Mouse (Mus musculus): ENCODE measurements at regions not wholly inside any gene's neighbourhood (a gene's known extent, or its start where the extent isn't known, plus 50 kb on each side); places are given as distances from the start of the nearest gene placed in this dataset.

DNA sequence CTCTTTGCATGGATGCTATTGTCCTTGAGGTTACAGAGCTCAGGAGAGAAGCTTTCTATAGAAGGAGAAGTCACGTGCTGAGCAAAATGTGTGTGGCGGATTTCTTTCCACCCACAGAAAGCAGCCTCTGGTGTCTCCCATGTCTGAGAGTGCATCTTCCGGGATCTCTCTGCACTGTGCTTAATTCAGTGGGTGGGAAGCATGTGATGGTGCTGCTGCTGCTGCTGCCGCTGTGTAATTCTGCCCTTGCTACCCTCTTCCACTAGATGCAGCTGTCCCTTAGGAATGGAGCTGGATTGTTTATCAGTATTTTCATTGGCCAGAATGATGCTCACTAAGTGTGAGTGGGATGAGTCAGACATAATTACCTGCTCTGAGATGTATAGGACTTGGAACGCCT lies 416.2 kb upstream of the 4930412O13Rik start:
- Histone ChIP-seq H3K9me3 (ENCODE audit: control insufficient read depth, low read depth, low read length) (no peaks in the 10 kb centered on the region), H3K27me3 (ENCODE audit: control insufficient read depth, insufficient read depth, low read length) (no peaks in the 10 kb centered on the region), H3K9ac (replicated peaks; ENCODE audit: low read depth, low read length) (no peak overlapping the region), H3K4me1 (ENCODE audit: control insufficient read depth, insufficient read depth, low read length) (no peaks in the 10 kb centered on the region), H3K27ac (ENCODE audit: low read length) (no peak overlapping the region), H3K36me3 (ENCODE audit: control insufficient read depth, insufficient read depth, low read length) (no peaks in the 10 kb centered on the region), H3K4me3 (ENCODE audit: low read depth, low read length) (no peak overlapping the region), H3K4me2 (replicated peaks; ENCODE audit: low read depth, low read length) (no peak overlapping the region)
- 0 out of 2 replicates have a peak, but pooled peaks have one; percentile 10 for ATAC-seq (ENCODE audit: insufficient number of reproducible peaks, insufficient read depth, low FRiP score, low read depth)
- 43% methylated on average over 5 of the region's 5 CpGs for WGBS

DNA sequence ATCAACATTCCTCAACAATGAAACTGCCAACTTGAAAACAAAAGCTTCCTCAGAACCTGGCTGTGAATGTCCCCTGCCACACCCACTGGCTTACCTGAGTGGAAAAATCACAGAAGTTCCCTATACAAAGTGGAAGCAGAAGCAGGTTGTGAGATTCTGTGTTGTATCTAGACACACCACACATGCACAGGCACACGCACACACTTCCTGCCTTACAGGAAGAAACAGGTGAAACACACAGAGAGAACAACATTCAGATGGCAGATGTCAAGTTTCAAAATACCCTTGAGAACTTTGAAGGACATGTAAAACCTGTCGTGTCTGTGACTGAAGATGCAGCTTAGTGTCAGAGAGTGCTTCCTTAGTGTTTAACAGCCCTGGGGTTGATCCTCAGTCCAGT lies 413.5 kb upstream of the 4930412O13Rik start:
- no peak for ATAC-seq (ENCODE audit: insufficient number of reproducible peaks, insufficient read depth, low FRiP score, low read depth)
- WGBS: 80% methylated on average over 2 of the region's 2 CpGs
- Histone ChIP-seq H3K27ac (ENCODE audit: low read length) (no peak overlapping the region), H3K27me3 (ENCODE audit: control insufficient read depth, insufficient read depth, low read length) (no peaks in the 10 kb centered on the region), H3K36me3 (ENCODE audit: control insufficient read depth, insufficient read depth, low read length) (no peaks in the 10 kb centered on the region), H3K4me1 (ENCODE audit: control insufficient read depth, insufficient read depth, low read length) (no peaks in the 10 kb centered on the region), H3K9me3 (ENCODE audit: control insufficient read depth, low read depth, low read length) (no peaks in the 10 kb centered on the region), H3K9ac (replicated peaks; ENCODE audit: low read depth, low read length) (no peak overlapping the region), H3K4me2 (replicated peaks; ENCODE audit: low read depth, low read length) (no peak overlapping the region), H3K4me3 (ENCODE audit: low read depth, low read length) (no peak overlapping the region)

DNA sequence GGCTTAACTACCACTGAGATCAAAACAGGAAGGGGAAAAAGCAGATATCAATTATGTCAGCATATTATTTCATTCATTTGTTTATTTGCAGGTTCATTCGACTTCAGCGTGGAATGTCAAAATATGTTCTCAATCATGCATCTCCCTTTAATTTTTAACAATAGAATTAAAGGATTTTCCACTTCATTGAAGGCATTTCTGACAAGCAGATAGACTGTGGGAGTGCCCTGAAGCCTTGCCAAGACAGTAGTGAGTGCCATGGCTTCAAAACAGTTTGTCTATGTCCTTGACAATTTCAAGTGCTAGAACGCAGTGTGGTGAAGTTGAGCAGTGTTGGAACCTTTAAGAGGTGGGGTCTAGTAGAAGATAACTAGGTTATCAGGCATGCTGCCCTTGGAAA lies 412.4 kb upstream of the 4930412O13Rik start:
- H3K36me3 ChIP-seq (ENCODE audit: control insufficient read depth, insufficient read depth, low read length): no peaks in the 10 kb centered on the region

DNA sequence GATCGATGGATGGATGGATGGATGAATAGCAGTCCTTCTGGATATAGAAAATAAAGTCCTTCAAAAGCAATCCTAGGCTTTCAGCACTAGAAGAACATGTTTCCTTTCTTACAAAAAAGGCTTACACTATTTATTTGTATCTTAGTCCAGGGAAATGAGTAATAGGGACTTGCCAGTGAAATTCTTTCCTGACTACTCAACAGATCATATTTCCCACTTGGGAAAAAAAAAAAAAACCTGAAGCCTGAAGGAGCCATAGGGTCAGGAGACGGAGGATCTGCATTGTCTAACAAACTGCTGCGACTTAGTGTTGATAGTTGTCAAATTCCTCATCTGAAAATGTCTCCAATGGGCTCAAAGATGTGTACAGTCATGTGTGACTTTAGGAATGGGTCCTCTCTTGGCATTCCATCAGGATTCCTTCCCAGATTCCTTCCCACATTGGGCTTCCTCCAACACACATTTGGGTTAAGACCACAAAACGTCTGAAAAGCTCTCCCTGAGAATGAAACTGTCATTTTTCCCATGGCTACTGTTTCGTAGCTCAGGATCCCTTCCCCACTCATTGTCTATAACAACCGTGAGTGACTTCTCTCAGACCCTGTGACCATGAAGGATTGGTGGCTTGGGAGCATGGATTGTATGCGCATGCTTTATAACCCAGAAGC lies 399.2 kb upstream of the 4930412O13Rik start:
- no peaks in the 10 kb centered on the region for H3K27me3 ChIP-seq (ENCODE audit: control insufficient read depth, insufficient read depth, low read length)
- no peak overlapping the region for H3K9ac ChIP-seq (replicated peaks; ENCODE audit: low read depth, low read length)
- H3K4me1 ChIP-seq (ENCODE audit: control insufficient read depth, insufficient read depth, low read length): no peaks in the 10 kb centered on the region
- H3K36me3 ChIP-seq (ENCODE audit: control insufficient read depth, insufficient read depth, low read length): no peaks in the 10 kb centered on the region
- 65% methylated on average over 7 of the region's 7 CpGs for WGBS
- no peak overlapping the region for H3K27ac ChIP-seq (ENCODE audit: low read length)
- ATAC-seq (ENCODE audit: insufficient number of reproducible peaks, insufficient read depth, low FRiP score, low read depth): no peak
- no peak overlapping the region for H3K4me3 ChIP-seq (ENCODE audit: low read depth, low read length)
- H3K4me2 ChIP-seq (replicated peaks; ENCODE audit: low read depth, low read length): no peak overlapping the region
- H3K9me3 ChIP-seq (ENCODE audit: control insufficient read depth, low read depth, low read length): no peaks in the 10 kb centered on the region

More for the DNA sequence above, 412.4 kb upstream of the 4930412O13Rik start:
- 62% methylated on average over 3 of the region's 3 CpGs for WGBS
- no peak for ATAC-seq (ENCODE audit: insufficient number of reproducible peaks, insufficient read depth, low FRiP score, low read depth)
- Histone ChIP-seq H3K27ac (ENCODE audit: low read length) (no peak overlapping the region), H3K4me1 (ENCODE audit: control insufficient read depth, insufficient read depth, low read length) (no peaks in the 10 kb centered on the region), H3K27me3 (ENCODE audit: control insufficient read depth, insufficient read depth, low read length) (no peaks in the 10 kb centered on the region), H3K4me2 (replicated peaks; ENCODE audit: low read depth, low read length) (no peak overlapping the region), H3K4me3 (ENCODE audit: low read depth, low read length) (no peak overlapping the region), H3K9me3 (ENCODE audit: control insufficient read depth, low read depth, low read length) (no peaks in the 10 kb centered on the region), H3K9ac (replicated peaks; ENCODE audit: low read depth, low read length) (no peak overlapping the region)

DNA sequence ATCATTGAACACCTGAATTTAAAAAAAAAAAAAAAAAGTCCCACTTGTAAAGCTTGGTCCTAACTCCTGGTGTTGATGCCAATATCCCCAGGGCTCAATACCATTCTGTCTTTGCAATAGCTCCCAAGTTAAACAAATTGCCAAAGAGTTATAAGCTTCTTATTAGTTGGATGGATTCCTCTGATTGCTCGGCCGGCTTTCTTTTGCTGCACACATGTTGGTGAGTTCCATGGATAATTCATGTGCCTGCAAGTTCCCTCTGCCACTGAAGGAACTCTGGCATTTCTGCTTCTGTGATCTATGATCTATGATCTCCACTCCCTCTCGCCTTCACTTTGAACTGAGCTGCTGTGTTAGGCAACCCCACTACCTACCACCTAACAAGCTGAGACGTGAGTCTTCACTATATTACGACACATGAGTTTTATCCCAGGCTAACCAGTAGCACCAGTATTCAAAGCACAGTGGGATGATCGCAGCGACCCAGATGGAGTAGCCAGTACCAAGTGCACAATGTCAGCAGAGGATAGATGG lies 393.6 kb upstream of the 4930412O13Rik start:
- H3K4me1 ChIP-seq (ENCODE audit: control insufficient read depth, insufficient read depth, low read length): no peaks in the 10 kb centered on the region
- no peaks in the 10 kb centered on the region for H3K9me3 ChIP-seq (ENCODE audit: control insufficient read depth, low read depth, low read length)
- no peak overlapping the region for H3K9ac ChIP-seq (replicated peaks; ENCODE audit: low read depth, low read length)
- no peaks in the 10 kb centered on the region for H3K27me3 ChIP-seq (ENCODE audit: control insufficient read depth, insufficient read depth, low read length)
- H3K4me3 ChIP-seq (ENCODE audit: low read depth, low read length): no peak overlapping the region
- no peak overlapping the region for H3K4me2 ChIP-seq (replicated peaks; ENCODE audit: low read depth, low read length)
- H3K27ac ChIP-seq (ENCODE audit: low read length): no peak overlapping the region
- no peak for ATAC-seq (ENCODE audit: insufficient number of reproducible peaks, insufficient read depth, low FRiP score, low read depth)
- H3K36me3 ChIP-seq (ENCODE audit: control insufficient read depth, insufficient read depth, low read length): no peaks in the 10 kb centered on the region
- WGBS: 73% methylated on average over 7 of the region's 7 CpGs

DNA sequence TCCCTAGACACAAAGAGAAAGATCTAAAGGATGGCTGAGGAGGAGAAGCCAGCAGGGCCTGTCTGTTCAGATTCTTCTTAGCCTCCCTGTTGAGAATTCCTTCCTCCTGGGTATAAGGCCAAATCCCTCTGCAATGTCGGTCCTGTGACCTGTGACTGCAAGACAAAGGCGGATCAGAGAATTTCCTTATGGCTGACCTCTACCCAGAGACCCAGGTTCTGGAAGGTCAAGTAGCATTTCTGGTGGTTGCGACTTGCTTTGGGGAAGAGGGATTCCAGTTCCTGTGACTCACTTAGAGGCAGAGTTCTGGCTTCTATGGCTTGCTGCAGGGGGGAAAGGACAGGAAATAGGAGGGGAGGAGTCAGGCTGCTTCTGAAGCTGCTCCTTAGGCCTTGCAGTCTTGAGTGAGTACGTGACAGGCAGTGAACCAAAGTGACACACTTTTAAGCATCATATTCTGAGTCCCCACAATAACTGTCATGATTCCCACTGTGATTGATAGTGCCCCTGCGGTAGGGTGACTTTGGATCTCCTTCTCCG lies 387.4 kb upstream of the 4930412O13Rik start:
- Histone ChIP-seq H3K27ac (ENCODE audit: low read length) (no peak overlapping the region), H3K27me3 (ENCODE audit: control insufficient read depth, insufficient read depth, low read length) (no peaks in the 10 kb centered on the region), H3K4me3 (ENCODE audit: low read depth, low read length) (no peak overlapping the region), H3K4me1 (ENCODE audit: control insufficient read depth, insufficient read depth, low read length) (no peaks in the 10 kb centered on the region), H3K36me3 (ENCODE audit: control insufficient read depth, insufficient read depth, low read length) (no peaks in the 10 kb centered on the region), H3K4me2 (replicated peaks; ENCODE audit: low read depth, low read length) (no peak overlapping the region), H3K9ac (replicated peaks; ENCODE audit: low read depth, low read length) (no peak overlapping the region), H3K9me3 (ENCODE audit: control insufficient read depth, low read depth, low read length) (no peaks in the 10 kb centered on the region)
- WGBS: 56% methylated on average over 6 of the region's 6 CpGs
- no peak for ATAC-seq (ENCODE audit: insufficient number of reproducible peaks, insufficient read depth, low FRiP score, low read depth)

DNA sequence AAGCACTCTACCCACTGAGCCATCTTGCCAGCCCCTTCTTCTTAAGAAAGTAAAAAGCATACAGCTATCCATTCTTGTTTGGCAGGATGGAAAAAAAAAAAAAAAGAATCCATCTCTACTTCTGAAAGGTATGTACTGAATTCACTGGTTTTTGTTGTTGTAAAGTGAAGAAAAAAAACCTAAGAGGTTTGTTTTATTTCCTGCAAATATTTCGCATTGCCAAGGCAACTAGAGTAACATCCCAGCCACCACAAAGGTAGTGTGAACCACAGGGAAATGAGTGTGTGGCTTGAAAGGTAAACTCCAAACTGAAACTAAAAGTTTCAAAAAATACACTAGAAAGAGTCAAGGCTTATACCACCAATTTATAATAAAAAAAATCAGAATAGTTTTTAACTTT lies 361.0 kb upstream of the 4930412O13Rik start:
- no peaks in the 10 kb centered on the region for H3K36me3 ChIP-seq (ENCODE audit: control insufficient read depth, insufficient read depth, low read length)
- no peak overlapping the region for H3K27ac ChIP-seq (ENCODE audit: low read length)
- no peak overlapping the region for H3K4me3 ChIP-seq (ENCODE audit: low read depth, low read length)
- H3K9ac ChIP-seq (replicated peaks; ENCODE audit: low read depth, low read length): no peak overlapping the region
- ATAC-seq (ENCODE audit: insufficient number of reproducible peaks, insufficient read depth, low FRiP score, low read depth): no peak
- 96% methylated on average over 1 of the region's 1 CpGs for WGBS
- no peak overlapping the region for H3K4me2 ChIP-seq (replicated peaks; ENCODE audit: low read depth, low read length)
- no peaks in the 10 kb centered on the region for H3K9me3 ChIP-seq (ENCODE audit: control insufficient read depth, low read depth, low read length)
- H3K4me1 ChIP-seq (ENCODE audit: control insufficient read depth, insufficient read depth, low read length): no peaks in the 10 kb centered on the region
- H3K27me3 ChIP-seq (ENCODE audit: control insufficient read depth, insufficient read depth, low read length): no peaks in the 10 kb centered on the region

DNA sequence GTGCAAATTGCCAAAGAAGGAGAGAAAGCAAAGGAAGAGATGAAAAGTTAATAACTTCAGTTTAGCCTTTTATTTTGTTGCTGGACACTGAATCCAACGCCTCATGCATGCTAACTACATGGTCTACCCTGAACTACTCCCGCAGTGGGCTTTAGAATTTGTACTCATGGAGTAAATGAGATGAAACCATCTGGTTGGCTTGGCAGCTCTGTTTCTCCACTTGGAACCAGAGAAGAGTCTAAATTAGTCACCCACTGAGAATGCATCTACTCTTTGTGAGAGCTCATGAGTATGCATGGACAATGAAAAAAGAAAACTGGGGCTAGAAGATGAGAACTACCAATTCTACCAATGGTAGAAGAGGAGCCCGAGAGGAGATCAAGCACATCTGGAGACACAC lies 355.1 kb upstream of the 4930412O13Rik start:
- H3K9me3 ChIP-seq (ENCODE audit: control insufficient read depth, low read depth, low read length): no peaks in the 10 kb centered on the region
- H3K4me2 ChIP-seq (replicated peaks; ENCODE audit: low read depth, low read length): no peak overlapping the region
- no peak for ATAC-seq (ENCODE audit: insufficient number of reproducible peaks, insufficient read depth, low FRiP score, low read depth)
- no peak overlapping the region for H3K9ac ChIP-seq (replicated peaks; ENCODE audit: low read depth, low read length)
- WGBS: 86% methylated on average over 3 of the region's 3 CpGs
- H3K4me1 ChIP-seq (ENCODE audit: control insufficient read depth, insufficient read depth, low read length): no peaks in the 10 kb centered on the region
- H3K36me3 ChIP-seq (ENCODE audit: control insufficient read depth, insufficient read depth, low read length): no peaks in the 10 kb centered on the region
- no peak overlapping the region for H3K27ac ChIP-seq (ENCODE audit: low read length)
- H3K27me3 ChIP-seq (ENCODE audit: control insufficient read depth, insufficient read depth, low read length): no peaks in the 10 kb centered on the region
- H3K4me3 ChIP-seq (ENCODE audit: low read depth, low read length): no peak overlapping the region
